Mouse (Mus musculus) stomach, postnatal 0 days (tissue): ENCODE data around the gene Ago3. TPM values are rescaled to one million over a fixed set of nuclear protein-coding genes. Genes with fewer than 3 reads are reported as not detected.

Source experiments
- ATAC-seq: fragments of 200-750 bp; cut with Nextera tagmentation; 2 replicates; pipeline ENCODE4 v1.8.0; 2017; ENCODE audit not compliant: low FRiP score, low TSS enrichment
- DNase-seq: peaks from one replicate; pipeline ENCODE4 v3.0.0-alpha.2; 2016; ENCODE audit warnings: low spot score
- H3K27ac ChIP-seq: fragments of 300-500 bp; sonication (generic); replicated peaks from 2 replicates; pipeline ENCODE4 v1.5.1; 2014; ENCODE audit warnings: mild to moderate bottlenecking, control low read depth
- H3K27me3 ChIP-seq: fragments of 300-500 bp; sonication (generic); 2 replicates; pipeline ENCODE4 v1.6.1; 2014; ENCODE audit warnings: low read length; ENCODE audit not compliant: control insufficient read depth, insufficient read depth
- H3K36me3 ChIP-seq: fragments of 300-500 bp; sonication (generic); 2 replicates; pipeline ENCODE4 v1.6.1; 2014; ENCODE audit warnings: low read length, mixed read lengths; ENCODE audit not compliant: control insufficient read depth, insufficient read depth
- H3K4me1 ChIP-seq: fragments of 300-500 bp; sonication (generic); replicated peaks from 2 replicates; pipeline ENCODE4 v1.6.1; 2014; ENCODE audit warnings: antibody characterized with exemption; ENCODE audit not compliant: control insufficient read depth, insufficient read depth
- H3K4me2 ChIP-seq: fragments of 300-500 bp; sonication (generic); replicated peaks from 2 replicates; pipeline ENCODE4 v1.6.1; 2014; ENCODE audit warnings: low read depth, mild to moderate bottlenecking, control low read depth, moderate library complexity
- H3K4me3 ChIP-seq: fragments of 300-500 bp; sonication (generic); 2 replicates; pipeline ENCODE4 v1.5.1; 2014; ENCODE audit warnings: low read depth, low read length, control low read depth
- H3K9ac ChIP-seq: fragments of 300-500 bp; sonication (generic); 2 replicates; pipeline ENCODE4 v1.6.1; 2014; ENCODE audit warnings: mild to moderate bottlenecking, low read length, control low read depth, mixed read lengths
- H3K9me3 ChIP-seq: fragments of 300-500 bp; sonication (generic); 2 replicates; pipeline ENCODE4 v1.6.1; 2016; ENCODE audit warnings: low read length; ENCODE audit not compliant: control insufficient read depth
- CTCF ChIP-seq: IDR thresholded peaks from 2 replicates; pipeline ENCODE4 v1.5.1; 2016; ENCODE audit warnings: antibody characterized with exemption, low read depth, mild to moderate bottlenecking, moderate library complexity
- EP300 ChIP-seq: optimal IDR thresholded peaks from 2 replicates; pipeline ENCODE3; 2016; ENCODE audit warnings: antibody characterized with exemption
- WGBS: fragments of 180-500 bp; shearing (Covaris S2); extraction: QIAGEN DNeasy Blood & Tissue Kit; methylation state at CpG from one replicate; pipeline ENCODE4 v1.1.7; 2014; 5-methylcytosine and 5-hydroxymethylcytosine counted together
- polyA plus RNA-seq: library from polyadenylated mRNA; unstranded; fragments of >200 nt; fragmentation: Nextera tagmentation; extraction: Ambion mirVana; gene quantifications from 2 replicates; pipeline ENCODE4 v1.2.1, GENCODE M21; 2015

The Ago3 gene
- polyA plus RNA-seq, 1 experiment from 2014 or later = 8.0 TPM

- 54% methylated on average over 10 of the region's 10 CpGs for WGBS
- DNase-seq = no peak
Observed at GRCm38 (mm10) chr4:126314393-126314792, 115.0 kb downstream of the Ago3 start.

GRCm38 (mm10) chr4:126313202-126313601 is 116.2 kb downstream of the Ago3 start:
- Histone ChIP-seq H3K9me3 (no peaks in the 10 kb centered on the region), H3K4me2 (no peak overlapping the region), H3K36me3 (peaks cover 15% of the 10 kb centered on the region), H3K27me3 (no peaks in the 10 kb centered on the region), H3K4me3 (no peak overlapping the region), H3K4me1 (no peaks in the 10 kb centered on the region), H3K27ac (no peak overlapping the region), H3K9ac (no peak overlapping the region)
- TF ChIP-seq CTCF = no peak
- no peak for TF ChIP-seq EP300
- ATAC-seq (no peak), DNase-seq (no peak)
- WGBS = 60% methylated on average over 5 of the region's 5 CpGs

More at GRCm38 (mm10) chr4:126314393-126314792, 115.0 kb downstream of the Ago3 start:
- peaks cover 15% of the 10 kb centered on the region for H3K36me3 ChIP-seq
- TF ChIP-seq CTCF = peak; percentile 37
- no peak for TF ChIP-seq EP300
- no peak overlapping the region for H3K9ac ChIP-seq
- H3K27me3 ChIP-seq = no peaks in the 10 kb centered on the region
- H3K9me3 ChIP-seq = no peaks in the 10 kb centered on the region
- H3K4me2 ChIP-seq = no peak overlapping the region
- ATAC-seq = no peak
- no peaks in the 10 kb centered on the region for H3K4me1 ChIP-seq
- no peak overlapping the region for H3K27ac ChIP-seq
- H3K4me3 ChIP-seq = no peak overlapping the region

- no peak for ATAC-seq
- no peak for DNase-seq
- 84% methylated on average over 16 of the region's 16 CpGs for WGBS
Observed at GRCm38 (mm10) chr4:126311566-126312200, 117.7 kb downstream of the Ago3 start.

GRCm38 (mm10) chr4:126310344-126310743 is 119.0 kb downstream of the Ago3 start:
- no peak for ATAC-seq
- H3K9me3 ChIP-seq = no peaks in the 10 kb centered on the region
- DNase-seq = no peak
- 67% methylated on average over 7 of the region's 7 CpGs for WGBS
- no peak overlapping the region for H3K9ac ChIP-seq
- H3K4me2 ChIP-seq = no peak overlapping the region
- TF ChIP-seq EP300 (no peak), CTCF (no peak)
- no peaks in the 10 kb centered on the region for H3K4me1 ChIP-seq
- no peak overlapping the region for H3K4me3 ChIP-seq
- no peaks in the 10 kb centered on the region for H3K27me3 ChIP-seq
- H3K36me3 ChIP-seq = no peaks in the 10 kb centered on the region
- H3K27ac ChIP-seq = no peak overlapping the region

More at GRCm38 (mm10) chr4:126311566-126312200, 117.7 kb downstream of the Ago3 start:
- Histone ChIP-seq H3K9ac (no peak overlapping the region), H3K27me3 (no peaks in the 10 kb centered on the region), H3K27ac (no peak overlapping the region), H3K4me2 (no peak overlapping the region), H3K4me3 (no peak overlapping the region), H3K36me3 (peaks cover 9% of the 10 kb centered on the region), H3K4me1 (no peaks in the 10 kb centered on the region), H3K9me3 (no peaks in the 10 kb centered on the region)
- TF ChIP-seq EP300 (no peak), CTCF (no peak)

- Histone ChIP-seq H3K4me1 (no peaks in the 10 kb centered on the region), H3K4me2 (peak overlapping the region; percentile 45; the same call in 1 of the 2 replicates), H3K27ac (no peak overlapping the region), H3K36me3 (no peaks in the 10 kb centered on the region), H3K9me3 (no peaks in the 10 kb centered on the region), H3K9ac (no peak overlapping the region), H3K27me3 (no peaks in the 10 kb centered on the region), H3K4me3 (0 out of 2 replicates have a peak overlapping the region, but pooled peaks have one; percentile 10)
- TF ChIP-seq EP300 (no peak), CTCF (peak; percentile 90)
- peak; percentile 63 for ATAC-seq
- 1% methylated on average over 7 of the region's 7 CpGs for WGBS
- peak; percentile 90 for DNase-seq
Observed at GRCm38 (mm10) chr4:126309922-126310309, 119.4 kb downstream of the Ago3 start.

GRCm38 (mm10) chr4:126309211-126309921 is 120.0 kb downstream of the Ago3 start:
- ATAC-seq = 0 out of 2 replicates have a peak, but pooled peaks have one; percentile 48
- Histone ChIP-seq H3K36me3 (no peaks in the 10 kb centered on the region), H3K4me2 (peak overlapping the region; percentile 45; the same call in 1 of the 2 replicates), H3K4me3 (0 out of 2 replicates have a peak overlapping the region, but pooled peaks have one; percentile 10), H3K27me3 (no peaks in the 10 kb centered on the region), H3K9ac (no peak overlapping the region), H3K9me3 (no peaks in the 10 kb centered on the region), H3K27ac (no peak overlapping the region), H3K4me1 (no peaks in the 10 kb centered on the region)
- no peak for TF ChIP-seq EP300
- TF ChIP-seq CTCF = peak; percentile 52
- WGBS = 18% methylated on average over 20 of the region's 20 CpGs
- peak; percentile 36 for DNase-seq
